Mouse (Mus musculus) brain, embryonic 14.5 days (tissue): Measurements from ENCODE around the gene Mgmt. TPM values are rescaled to one million over a fixed set of nuclear protein-coding genes. Genes with fewer than 3 reads are reported as not detected.

Source experiments
- DNase-seq: peaks from one replicate; pipeline ENCODE4 v3.0.0-alpha.2; 2011; ENCODE audit warnings: low read depth
- CTCF ChIP-seq: fragments of 200-500 bp; IDR thresholded peaks from 2 replicates; pipeline ENCODE4 v1.5.1; 2012; ENCODE audit warnings: inconsistent platforms, mild to moderate bottlenecking, moderate library complexity, borderline replicate concordance; ENCODE audit not compliant: insufficient read depth, insufficient read length; ENCODE audit errors: extremely low read depth
- POLR2A ChIP-seq: fragments of 200-500 bp; IDR thresholded peaks from 2 replicates; pipeline ENCODE4 v1.6.1; 2012; ENCODE audit warnings: mild to moderate bottlenecking, inconsistent platforms, borderline replicate concordance; ENCODE audit not compliant: poor library complexity, insufficient read depth, insufficient read length, severe bottlenecking; ENCODE audit errors: extremely low read depth
- polyA plus RNA-seq: library from polyadenylated mRNA; depleted of rRNA; stranded (reverse); fragments of >200 nt; gene quantifications from 2 replicates; pipeline ENCODE4 v1.2.3, GENCODE M21; 2012

Gene Mgmt
- polyA plus RNA-seq, 1 experiment: 0.85 TPM

DNA sequence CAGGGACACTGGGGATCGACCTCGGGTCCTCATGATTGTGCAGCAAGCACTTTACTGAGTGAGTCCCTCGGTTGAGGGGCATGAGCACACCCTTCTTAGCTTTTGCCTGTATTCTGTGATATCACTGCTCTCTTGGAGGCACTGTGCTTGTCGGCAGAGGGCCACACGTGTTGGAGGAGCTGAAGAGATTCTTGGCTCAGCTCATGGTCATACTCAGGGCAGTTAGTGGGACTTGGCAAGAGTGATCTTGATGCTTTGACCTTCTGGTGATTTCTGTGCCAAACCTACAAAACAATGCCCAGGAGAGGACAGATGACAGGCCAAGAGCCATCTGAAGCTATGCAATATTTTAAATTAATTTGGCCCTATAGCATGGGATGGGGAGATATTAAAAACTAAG lies 174.4 kb downstream of the Mgmt start:
- DNase-seq: no peak
- TF ChIP-seq POLR2A (no peak), CTCF (no peak)

DNA sequence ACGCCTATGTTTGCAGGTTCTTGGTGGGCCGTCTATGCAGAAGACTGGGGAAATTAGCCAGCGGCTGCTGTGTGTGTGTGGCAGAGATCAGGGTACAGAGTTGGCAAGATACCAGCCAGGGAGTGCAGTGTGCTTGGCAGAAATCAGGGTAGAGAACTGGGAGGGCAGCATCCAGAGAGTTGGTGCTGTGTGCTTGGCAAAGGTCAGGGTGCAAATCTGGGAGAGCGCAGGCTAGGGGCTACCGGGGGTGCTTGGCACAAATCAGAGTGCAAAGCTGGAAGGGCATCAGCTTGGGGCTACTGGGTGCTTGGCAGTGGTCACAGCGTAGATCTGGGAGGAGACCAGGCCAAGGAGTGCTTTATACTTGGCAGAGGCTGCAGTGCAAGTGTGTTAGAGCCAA lies 175.4 kb downstream of the Mgmt start:
- no peak for TF ChIP-seq POLR2A
- TF ChIP-seq CTCF: no peak
- peak; percentile 28 for DNase-seq

DNA sequence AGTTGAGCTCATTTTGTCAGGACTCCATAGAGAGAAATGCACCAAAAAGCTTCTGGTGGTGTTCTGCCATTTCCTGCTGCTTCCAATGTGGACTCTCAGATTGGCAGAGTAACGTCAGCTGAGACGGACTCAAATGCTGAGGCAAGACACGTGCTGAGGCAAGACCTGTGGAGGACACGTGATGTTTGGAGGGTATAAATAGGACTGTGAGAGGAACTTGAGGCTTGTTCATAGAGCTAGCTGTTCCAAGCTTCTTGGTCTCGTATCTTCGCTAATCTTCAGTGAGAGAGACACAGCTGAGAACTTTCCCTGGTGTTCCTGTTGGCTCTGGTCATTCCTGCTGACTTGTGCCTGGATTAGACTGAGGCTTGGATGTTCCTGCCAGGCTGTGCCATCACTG lies 176.9 kb downstream of the Mgmt start:
- DNase-seq: no peak
- no peak for TF ChIP-seq POLR2A
- no peak for TF ChIP-seq CTCF

DNA sequence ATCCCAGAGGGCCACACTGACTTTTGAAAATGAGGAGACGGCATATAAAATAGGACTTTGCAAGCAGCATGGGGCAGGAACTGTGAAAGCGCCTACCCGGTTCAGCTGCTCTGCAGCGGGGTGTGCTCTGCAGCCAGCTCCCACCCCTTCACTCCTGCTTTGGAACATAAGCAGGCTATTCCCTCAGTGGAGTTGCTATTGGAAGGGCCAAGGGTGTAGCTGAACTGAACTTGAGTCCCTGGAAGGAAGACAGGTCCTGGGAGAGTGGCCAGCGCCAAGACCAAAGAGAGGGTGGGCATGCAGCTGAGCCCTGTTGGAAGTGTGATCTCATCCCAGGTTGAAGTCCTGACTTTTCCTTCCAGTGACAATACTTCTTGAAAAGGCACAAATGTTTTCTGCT lies 179.5 kb downstream of the Mgmt start:
- peak; percentile 37 for DNase-seq
- TF ChIP-seq POLR2A (no peak), CTCF (no peak)

DNA sequence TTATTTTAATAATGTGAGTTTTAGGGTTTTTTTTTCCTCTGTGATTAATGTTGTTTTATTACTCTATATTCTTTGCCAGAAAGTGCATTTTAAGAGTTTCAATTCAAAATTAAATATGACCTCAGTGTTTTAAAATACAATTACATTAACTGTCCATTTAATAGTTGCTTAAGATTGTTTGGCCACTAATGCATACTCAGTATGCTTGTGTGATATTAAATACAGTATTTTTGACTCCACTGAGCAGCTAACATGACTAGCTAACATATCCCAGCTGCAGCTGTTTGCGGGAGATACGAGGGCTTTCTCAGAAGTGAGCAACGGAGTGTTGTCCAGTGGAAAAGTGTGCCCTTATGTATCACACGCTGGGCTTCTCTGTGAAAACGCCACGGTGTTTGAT lies 179.9 kb downstream of the Mgmt start:
- TF ChIP-seq CTCF: no peak
- TF ChIP-seq POLR2A: no peak
- DNase-seq: no peak

DNA sequence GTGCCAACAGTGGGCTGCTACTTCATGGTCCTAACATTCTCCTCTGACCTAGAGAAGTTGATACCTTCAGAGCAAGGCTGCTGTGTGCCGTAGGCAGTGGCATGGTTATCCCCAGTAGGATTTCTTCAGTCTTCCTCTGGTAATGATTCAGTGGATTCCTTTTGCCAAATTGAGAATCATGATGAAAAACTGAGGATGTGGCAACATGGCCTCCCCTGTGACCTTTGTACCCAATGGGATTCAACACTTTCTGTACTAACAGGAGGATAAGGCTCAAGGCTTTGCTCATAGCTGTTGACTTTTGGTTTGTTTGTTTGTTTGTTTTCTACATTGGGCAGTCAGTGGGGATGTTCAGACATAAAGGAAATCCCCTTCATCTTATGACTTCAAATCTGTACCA lies 180.9 kb downstream of the Mgmt start:
- TF ChIP-seq CTCF: no peak
- TF ChIP-seq POLR2A: no peak
- no peak for DNase-seq

DNA sequence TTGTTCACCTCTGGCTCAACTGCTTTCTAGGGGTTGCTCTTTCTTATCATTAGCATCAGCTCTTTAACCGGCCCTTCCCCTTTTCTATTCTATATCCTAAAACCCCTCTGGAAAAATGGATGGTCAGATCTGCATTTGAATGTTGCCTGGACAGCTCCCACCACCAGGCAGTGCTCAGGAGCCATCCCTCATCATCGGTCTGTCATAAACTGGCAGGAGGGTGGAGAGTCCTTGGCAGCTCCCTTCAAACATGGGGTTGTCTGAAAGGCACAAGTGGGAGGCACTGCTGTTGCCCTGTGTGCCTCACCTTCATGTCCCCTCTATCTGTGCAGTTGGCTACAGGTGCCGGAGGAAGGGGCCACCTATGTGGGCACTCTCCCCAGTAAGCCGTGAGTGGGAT lies 185.8 kb downstream of the Mgmt start:
- TF ChIP-seq POLR2A (no peak), CTCF (no peak)
- DNase-seq: no peak

DNA sequence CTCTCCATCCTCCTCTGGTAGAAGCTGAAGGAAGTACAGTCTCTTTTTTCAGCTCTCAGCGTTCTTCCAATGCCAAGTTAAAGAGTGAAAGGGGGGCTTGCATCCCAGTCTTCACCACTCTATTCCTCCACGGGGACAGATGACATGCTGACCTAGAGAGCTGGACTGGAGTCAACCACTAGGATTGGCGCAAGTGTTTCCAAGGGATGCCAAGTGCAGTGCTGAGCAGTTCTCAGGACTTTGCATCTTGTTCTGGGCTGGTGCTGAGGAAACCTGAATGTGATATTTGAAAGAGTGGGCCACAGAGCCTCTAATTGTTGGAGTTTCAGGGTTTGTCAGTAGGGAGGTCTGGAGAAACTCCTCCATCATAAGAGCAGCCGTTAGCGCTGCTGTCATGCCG lies 187.8 kb downstream of the Mgmt start:
- DNase-seq: no peak
- TF ChIP-seq CTCF (no peak), POLR2A (no peak)

DNA sequence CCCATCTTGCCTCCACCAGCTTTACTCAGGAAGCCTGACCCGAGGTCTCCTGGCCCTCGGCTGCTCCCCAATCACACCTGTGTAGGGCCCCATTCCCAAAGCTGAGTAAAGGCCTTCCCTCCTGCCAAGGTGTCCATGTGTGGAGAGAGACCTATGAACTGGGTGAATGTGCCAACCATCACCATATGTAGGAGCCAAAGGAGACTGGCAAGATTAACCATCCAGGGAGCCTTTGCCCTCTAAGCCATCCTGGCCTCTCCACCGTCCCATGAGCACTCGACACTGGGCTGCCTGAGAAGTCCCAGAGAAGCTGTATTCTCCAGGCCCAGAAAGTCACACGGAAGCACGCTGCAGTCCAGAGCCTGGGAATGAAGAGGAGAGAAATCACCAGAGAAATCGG lies 190.2 kb downstream of the Mgmt start:
- DNase-seq: no peak
- no peak for TF ChIP-seq POLR2A
- no peak for TF ChIP-seq CTCF

DNA sequence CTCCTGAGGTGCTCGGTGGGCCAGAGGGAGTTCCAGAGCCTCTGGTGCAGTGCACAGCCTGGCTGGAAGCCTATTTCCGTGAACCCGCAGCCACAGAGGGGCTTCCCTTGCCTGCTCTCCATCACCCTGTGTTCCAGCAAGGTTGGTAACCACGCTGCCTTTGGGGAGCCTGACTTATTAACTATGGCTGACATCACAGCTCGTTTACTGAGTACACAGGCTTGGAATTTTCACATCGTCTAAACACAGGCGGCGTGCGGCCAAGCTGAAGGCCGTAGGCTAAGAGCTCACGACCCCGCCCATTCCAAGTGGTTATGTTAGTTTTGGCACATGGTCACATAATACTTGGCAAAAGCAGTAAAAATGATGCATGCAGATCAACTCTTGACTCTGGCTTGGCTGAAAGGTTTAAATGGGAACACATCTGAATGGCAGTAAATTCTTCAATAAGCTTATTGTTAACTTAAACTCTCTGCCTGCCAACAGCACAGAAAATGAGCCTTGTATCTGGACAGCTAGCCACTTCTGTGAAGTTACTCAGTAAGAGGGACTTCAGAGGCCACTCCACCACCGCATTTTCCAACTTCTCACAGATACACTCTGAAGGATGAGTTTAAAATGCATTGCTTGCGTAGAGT lies 191.7 kb downstream of the Mgmt start:
- TF ChIP-seq POLR2A: no peak
- no peak for TF ChIP-seq CTCF
- peak; percentile 72 for DNase-seq

DNA sequence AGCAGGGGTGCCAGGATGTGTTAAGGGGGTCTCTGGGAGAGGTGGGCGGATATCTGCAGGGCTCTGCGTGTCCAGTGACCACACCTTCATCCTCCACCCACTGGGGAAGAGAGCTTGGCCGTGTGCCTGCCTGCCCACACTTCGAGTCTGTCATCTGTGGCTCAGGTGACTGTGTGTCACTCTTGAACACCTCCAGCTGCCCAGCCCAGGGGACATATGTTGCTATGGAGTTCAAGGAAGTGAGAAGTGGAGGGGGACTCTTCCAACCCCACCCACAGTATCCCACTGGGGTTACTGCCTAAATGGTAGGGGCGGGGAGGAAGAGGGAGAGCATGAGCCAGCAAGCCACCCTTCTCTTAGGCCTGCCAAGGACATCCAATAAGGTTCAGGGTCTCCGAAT lies 192.7 kb downstream of the Mgmt start:
- TF ChIP-seq POLR2A: no peak
- TF ChIP-seq CTCF: no peak
- no peak for DNase-seq

DNA sequence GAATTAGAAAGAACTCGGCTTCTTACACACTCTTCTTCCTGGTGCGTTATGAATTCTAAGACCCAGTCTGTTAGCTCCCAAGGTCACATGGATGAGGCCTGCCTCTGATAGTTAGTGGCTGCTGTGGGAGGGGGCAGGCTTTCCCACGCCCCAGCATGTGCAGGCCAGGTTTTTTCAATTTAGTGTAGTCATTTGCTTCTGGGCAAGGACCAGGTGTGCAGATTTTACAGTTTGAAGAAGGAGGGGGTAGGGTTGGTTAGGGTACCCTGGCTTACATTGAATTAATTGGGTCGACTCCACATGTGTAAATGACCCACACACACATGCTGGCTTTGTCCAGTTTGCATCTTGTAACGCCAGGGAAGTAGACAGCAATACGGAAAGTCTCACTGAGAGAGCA lies 193.7 kb downstream of the Mgmt start:
- DNase-seq: no peak
- TF ChIP-seq CTCF: no peak
- TF ChIP-seq POLR2A: no peak

DNA sequence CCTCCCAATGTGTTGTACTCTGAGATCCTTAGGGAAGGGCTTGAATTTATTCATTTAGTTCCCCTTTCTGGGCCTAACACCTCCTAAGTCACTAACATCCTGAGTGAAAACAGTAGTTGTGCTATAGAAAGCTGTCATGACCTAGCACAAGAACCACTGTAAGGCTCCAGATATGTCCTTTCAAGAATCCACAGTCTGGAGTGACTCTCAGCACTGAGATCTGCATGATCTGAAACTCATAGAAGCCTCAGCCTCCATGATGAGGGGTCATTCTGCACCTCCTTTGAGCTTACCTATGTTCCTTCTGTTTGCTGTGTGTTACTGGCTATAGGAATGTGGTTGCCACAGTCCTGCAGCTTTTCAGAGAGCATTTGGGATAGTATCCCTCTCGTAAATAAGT lies 200.1 kb downstream of the Mgmt start:
- TF ChIP-seq CTCF (no peak), POLR2A (no peak)
- no peak for DNase-seq

DNA sequence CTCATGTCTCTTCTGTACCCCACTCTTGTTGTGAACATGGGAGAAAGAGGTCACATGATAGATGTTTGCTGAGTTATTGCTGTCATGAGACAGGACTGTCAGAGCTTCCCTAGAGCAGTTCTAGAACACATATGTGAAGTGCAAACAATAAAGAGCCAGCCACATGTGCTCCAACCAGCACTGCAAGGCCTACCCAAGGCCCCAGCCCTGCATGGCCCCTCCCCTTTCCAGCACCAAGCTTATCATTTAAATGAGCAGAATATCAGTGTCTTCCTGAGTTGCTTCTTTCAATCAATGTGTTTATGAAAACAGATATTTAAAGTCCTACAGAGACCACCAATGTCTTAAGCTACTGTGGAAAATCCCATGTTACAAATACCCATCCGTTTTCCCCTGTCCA lies 201.3 kb downstream of the Mgmt start:
- DNase-seq: no peak
- no peak for TF ChIP-seq POLR2A
